Mouse (Mus musculus) G1E-ER4 (cell line): ENCODE results near the gene Tlcd2. TPM values are rescaled to one million over a fixed set of nuclear protein-coding genes. Genes with fewer than 3 reads are reported as not detected.

ENCODE experiments used
- GATA1 ChIP-seq: IDR thresholded peaks from one replicate; pipeline ENCODE4 v1.8.0; 2012; ENCODE audit warnings: low read length, inconsistent platforms
- polyA plus RNA-seq: library from polyadenylated mRNA; stranded (reverse); fragments of >175 nt; gene quantifications from 2 replicates; pipeline ENCODE4 v1.2.3, GENCODE M21; 2012

The Tlcd2 gene
- polyA plus RNA-seq, 1 experiment = not detected

- no peak for TF ChIP-seq GATA1
Measured at GRCm38 (mm10) chr11:75486192-75486591, 24.7 kb downstream of the Tlcd2 start.

- TF ChIP-seq GATA1 = no peak
Measured at GRCm38 (mm10) chr11:75486601-75487285, 25.2 kb downstream of the Tlcd2 start, which contains the start of gene Prpf8. TSS of gene Prpf8 (plus strand) at chr11:75486816.

- TF ChIP-seq GATA1 = no peak
Measured at GRCm38 (mm10) chr11:75487496-75487895, 26.0 kb downstream of the Tlcd2 start.

- TF ChIP-seq GATA1 = no peak
Measured at GRCm38 (mm10) chr11:75494296-75495049, 33.0 kb downstream of the Tlcd2 start.

- no peak for TF ChIP-seq GATA1
Measured at GRCm38 (mm10) chr11:75498126-75498525, 36.6 kb downstream of the Tlcd2 start.

DNA sequence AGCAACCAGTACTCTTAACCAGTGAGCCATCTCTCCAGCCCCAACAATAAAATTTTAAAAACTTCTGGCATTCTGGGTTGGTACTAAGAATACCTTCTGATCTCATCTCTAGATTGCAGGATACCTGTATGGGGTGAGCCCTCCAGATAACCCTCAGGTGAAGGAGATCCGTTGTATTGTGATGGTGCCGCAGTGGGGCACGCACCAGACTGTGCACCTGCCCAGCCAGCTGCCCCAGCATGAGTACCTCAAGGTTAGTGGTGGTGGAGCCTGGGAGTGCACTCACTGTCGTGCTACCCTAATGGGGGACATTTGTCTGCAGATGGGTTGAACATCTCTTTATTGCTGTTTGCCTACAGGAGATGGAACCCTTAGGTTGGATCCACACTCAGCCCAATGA is 46.6 kb downstream of the Tlcd2 start:
- TF ChIP-seq GATA1 = no peak

- no peak for TF ChIP-seq GATA1
Measured at GRCm38 (mm10) chr11:75508904-75509303, 47.4 kb downstream of the Tlcd2 start.

GRCm38 (mm10) chr11:75509741-75510626 is 48.5 kb downstream of the Tlcd2 start, which contains the start of gene Rilp:
TSS of gene Rilp (plus strand) at chr11:75510094.
- no peak for TF ChIP-seq GATA1

DNA sequence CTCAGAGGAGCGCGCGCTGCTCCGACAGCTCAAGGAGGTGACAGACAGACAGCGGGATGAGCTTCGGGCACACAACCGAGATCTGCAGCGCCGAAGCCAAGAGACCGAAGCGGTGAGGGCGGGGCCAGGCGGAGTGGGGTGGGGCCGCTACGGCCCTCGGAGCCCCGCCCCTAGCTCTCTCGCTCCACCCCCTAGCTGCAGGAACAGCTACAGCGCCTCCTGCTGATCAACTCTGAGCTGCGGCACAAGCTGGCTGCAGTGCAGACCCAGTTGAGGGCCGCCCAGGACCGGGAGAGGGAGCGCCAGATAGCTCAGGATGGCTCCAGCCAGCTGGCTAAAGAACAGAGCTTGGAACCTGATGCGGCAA is 49.1 kb downstream of the Tlcd2 start:
- no peak for TF ChIP-seq GATA1

- no peak for TF ChIP-seq GATA1
Measured at GRCm38 (mm10) chr11:75511213-75511612, 49.7 kb downstream of the Tlcd2 start.

DNA sequence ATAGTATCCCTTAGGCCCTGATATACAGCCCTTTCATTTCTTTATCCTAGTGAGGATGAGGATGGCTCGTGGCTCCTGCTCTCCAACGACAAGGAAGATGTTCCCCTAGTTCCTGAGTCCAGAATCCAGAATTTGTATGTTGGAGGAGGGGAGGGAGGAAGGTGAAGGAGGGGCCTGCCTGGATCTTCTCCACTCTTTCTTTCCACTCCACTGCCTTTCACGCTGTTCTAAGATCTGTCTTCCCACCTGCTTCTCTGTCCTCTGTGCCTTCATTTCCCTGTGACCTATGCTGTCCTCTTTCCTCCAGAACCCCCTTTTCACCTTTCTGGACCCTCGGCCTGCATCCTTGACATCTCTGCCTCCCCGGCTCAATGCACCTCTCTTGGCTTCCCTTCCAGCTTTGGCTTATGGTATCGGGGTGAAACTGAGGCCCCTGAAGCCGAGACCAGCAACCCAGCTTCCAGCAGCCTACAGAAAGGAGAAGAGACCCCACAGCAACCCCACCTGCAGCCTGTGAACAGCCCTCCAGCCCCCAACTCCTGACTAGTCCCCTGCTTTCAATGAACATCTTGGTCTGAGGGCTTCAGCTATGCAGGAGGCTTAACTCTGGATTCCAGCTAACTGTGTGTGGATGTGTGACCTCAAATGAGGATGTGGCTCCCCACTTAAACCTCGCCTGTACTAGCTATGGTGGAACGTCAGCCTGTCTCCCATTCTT is 50.9 kb downstream of the Tlcd2 start:
- no peak for TF ChIP-seq GATA1

GRCm38 (mm10) chr11:75513336-75513735 is 51.8 kb downstream of the Tlcd2 start, which contains the start of gene Scarf1:
TSS of gene Scarf1 (plus strand) at chr11:75513540.
- TF ChIP-seq GATA1 = no peak

- no peak for TF ChIP-seq GATA1
Measured at GRCm38 (mm10) chr11:75515186-75515585, 53.7 kb downstream of the Tlcd2 start.

GRCm38 (mm10) chr11:75519834-75520633 is 58.5 kb downstream of the Tlcd2 start:
- no peak for TF ChIP-seq GATA1

Other genes starting within 250 kb of the Tlcd2 start
- gene Rpa1, start 113.4 kb upstream of the Tlcd2 start, polyA plus RNA-seq = 104 and 153 TPM in 2 replicates
- gene Smyd4, start 113.3 kb upstream of the Tlcd2 start, polyA plus RNA-seq = 0.67 and 0.75 TPM in 2 replicates
- not detected in 2 replicates for gene Serpinf1, start 39.0 kb upstream of the Tlcd2 start, polyA plus RNA-seq
- 0.05 TPM in 1 of 2 replicates, not detected in the other for gene Serpinf2, start 22.1 kb upstream of the Tlcd2 start, polyA plus RNA-seq
- 23.4 and 24.8 TPM in 2 replicates for gene Wdr81, start 7.0 kb upstream of the Tlcd2 start, polyA plus RNA-seq
- 57.7 and 84.3 TPM in 2 replicates for gene Prpf8, start 25.1 kb downstream of the Tlcd2 start, polyA plus RNA-seq
- 0.30 and 0.37 TPM in 2 replicates for gene Rilp, start 48.4 kb downstream of the Tlcd2 start, polyA plus RNA-seq
- 0.03 and 0.04 TPM in 2 replicates for gene Scarf1, start 51.8 kb downstream of the Tlcd2 start, polyA plus RNA-seq
- 5.1 and 6.5 TPM in 2 replicates for gene Slc43a2, start 70.0 kb downstream of the Tlcd2 start, polyA plus RNA-seq
- 36.7 and 46.7 TPM in 2 replicates for gene Pitpna, start 126.4 kb downstream of the Tlcd2 start, polyA plus RNA-seq
- 23.9 and 39.1 TPM in 2 replicates for gene Inpp5k, start 169.3 kb downstream of the Tlcd2 start, polyA plus RNA-seq
- gene Myo1c, start 188.8 kb downstream of the Tlcd2 start, polyA plus RNA-seq = 32.6 and 47.1 TPM in 2 replicates
- 124 and 160 TPM in 2 replicates for gene Crk, start 217.5 kb downstream of the Tlcd2 start, polyA plus RNA-seq